Mouse (Mus musculus) heart, embryonic 15.5 days (tissue): ENCODE measurements around the gene Gdf3. TPM values are rescaled to one million over a fixed set of nuclear protein-coding genes. Genes with fewer than 3 reads are reported as not detected.

Experiments
- ATAC-seq: fragments of 200-750 bp; cut with Nextera tagmentation; replicated peaks from 2 replicates; pipeline ENCODE4 v1.8.0; 2017; ENCODE audit warnings: low read depth, moderate TSS enrichment; ENCODE audit not compliant: insufficient number of reproducible peaks, insufficient read depth, low FRiP score
- H3K27ac ChIP-seq: fragments of 300-500 bp; sonication (generic); 2 replicates; pipeline ENCODE4 v1.5.1; 2015; ENCODE audit warnings: mild to moderate bottlenecking, inconsistent platforms
- H3K27me3 ChIP-seq: fragments of 300-500 bp; sonication (generic); 2 replicates; pipeline ENCODE4 v1.6.1; 2015; ENCODE audit warnings: inconsistent platforms
- H3K36me3 ChIP-seq: fragments of 300-500 bp; sonication (generic); 2 replicates; pipeline ENCODE4 v1.6.1; 2015; ENCODE audit warnings: mild to moderate bottlenecking, inconsistent platforms
- H3K4me1 ChIP-seq: fragments of 300-500 bp; sonication (generic); replicated peaks from 2 replicates; pipeline ENCODE4 v1.6.1; 2015; ENCODE audit warnings: inconsistent platforms
- H3K4me2 ChIP-seq: fragments of 300-500 bp; sonication (generic); 2 replicates; pipeline ENCODE4 v1.6.1; 2015; ENCODE audit warnings: inconsistent platforms, mild to moderate bottlenecking, moderate library complexity
- H3K4me3 ChIP-seq: fragments of 300-500 bp; sonication (generic); 2 replicates; pipeline ENCODE4 v1.5.1; 2015; ENCODE audit warnings: mild to moderate bottlenecking, inconsistent platforms
- H3K9ac ChIP-seq: fragments of 300-500 bp; sonication (generic); 2 replicates; pipeline ENCODE4 v1.6.1; 2015; ENCODE audit warnings: mild to moderate bottlenecking, inconsistent platforms
- H3K9me3 ChIP-seq: fragments of 300-500 bp; sonication (generic); replicated peaks from 2 replicates; pipeline ENCODE4 v1.6.1; 2016; ENCODE audit warnings: inconsistent platforms
- WGBS: fragments of 180-500 bp; shearing (Covaris S2); methylation state at CpG from one replicate; pipeline ENCODE4 v1.1.7; 2015; ENCODE audit warnings: mixed read lengths; 5-methylcytosine and 5-hydroxymethylcytosine counted together
- polyA plus RNA-seq: library from polyadenylated mRNA; unstranded; fragments of >200 nt; fragmentation: Nextera tagmentation; extraction: Ambion mirVana; gene quantifications from 2 replicates; pipeline ENCODE4 v1.2.1, GENCODE M21; 2015

Gdf3 gene
- polyA plus RNA-seq, 1 experiment from 2014 or later, result 0.11 TPM

GRCm38 (mm10) chr6:122604260-122604659 lies 5.6 kb downstream of the Gdf3 start:
- Histone ChIP-seq H3K27me3 (no peaks in the 10 kb centered on the region), H3K4me2 (no peak overlapping the region), H3K9ac (no peak overlapping the region), H3K27ac (no peak overlapping the region), H3K9me3 (no peaks in the 10 kb centered on the region), H3K4me3 (no peak overlapping the region), H3K4me1 (peaks cover under 1% of the 10 kb centered on the region; the same call in 1 of the 2 replicates), H3K36me3 (no peaks in the 10 kb centered on the region)
- no peak for ATAC-seq

DNA sequence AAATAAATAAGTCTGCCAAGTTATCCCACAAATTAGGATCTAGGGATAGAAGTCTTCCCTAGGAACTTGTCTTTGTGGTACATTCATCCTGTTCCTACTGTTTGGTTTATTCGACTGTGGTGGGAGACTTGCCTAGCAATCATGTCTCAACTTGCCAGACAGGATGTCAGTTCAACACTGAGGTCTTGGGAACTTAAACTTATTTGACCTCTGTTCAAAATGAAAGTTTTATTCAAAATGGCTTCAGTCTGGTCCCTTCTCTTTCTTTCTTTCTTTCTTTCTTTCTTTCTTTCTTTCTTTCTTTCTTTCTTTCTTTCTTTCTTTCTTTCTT lies 6.9 kb downstream of the Gdf3 start:
- Histone ChIP-seq H3K4me3 (peak overlapping the region; percentile 61), H3K36me3 (no peaks in the 10 kb centered on the region), H3K27ac (peak overlapping the region; percentile 81), H3K4me1 (no peaks in the 10 kb centered on the region; the same call in 1 of the 2 replicates), H3K27me3 (no peaks in the 10 kb centered on the region), H3K9me3 (no peaks in the 10 kb centered on the region), H3K4me2 (peak overlapping the region; percentile 68), H3K9ac (peak overlapping the region; percentile 48)
- WGBS, result 31% methylated on average over 1 of the region's 1 CpGs
- no peak for ATAC-seq

GRCm38 (mm10) chr6:122602242-122602991 lies 7.5 kb downstream of the Gdf3 start, which contains the start of gene Apobec1:
Gene Apobec1, minus strand, starts transcription at chr6:122602444.
- Histone ChIP-seq H3K9ac (peak within 1 kb of the TSS; percentile 48), H3K9me3 (no peaks in the 10 kb centered on the region), H3K4me3 (peak within 1 kb of the TSS; percentile 61), H3K27ac (peak within 1 kb of the TSS; percentile 81), H3K36me3 (no peaks in the 10 kb centered on the region), H3K4me2 (peak within 1 kb of the TSS; percentile 68), H3K4me1 (no peaks in the 10 kb centered on the region; the same call in 1 of the 2 replicates), H3K27me3 (no peaks in the 10 kb centered on the region)
- WGBS, result 2% methylated on average over 22 of the region's 22 CpGs
- peak; percentile 68 for ATAC-seq

- H3K4me3 ChIP-seq, result peak overlapping the region; percentile 61
- no peaks in the 10 kb centered on the region for H3K9me3 ChIP-seq
- 81% methylated on average over 3 of the region's 3 CpGs for WGBS
- H3K9ac ChIP-seq, result no peak overlapping the region
- no peaks in the 10 kb centered on the region for H3K27me3 ChIP-seq
- H3K4me2 ChIP-seq, result peak overlapping the region; percentile 68
- no peaks in the 10 kb centered on the region for H3K36me3 ChIP-seq
- H3K4me1 ChIP-seq, result no peaks in the 10 kb centered on the region; the same call in 1 of the 2 replicates
- no peak for ATAC-seq
- no peak overlapping the region for H3K27ac ChIP-seq
These were observed 8.3 kb downstream of the Gdf3 start for GRCm38 (mm10) chr6:122601615-122602014.

- Histone ChIP-seq H3K27me3 (no peaks in the 10 kb centered on the region), H3K36me3 (no peaks in the 10 kb centered on the region), H3K4me3 (no peak overlapping the region), H3K4me1 (no peaks in the 10 kb centered on the region; the same call in 1 of the 2 replicates), H3K27ac (no peak overlapping the region), H3K9ac (no peak overlapping the region), H3K9me3 (no peaks in the 10 kb centered on the region), H3K4me2 (no peak overlapping the region)
- 87% methylated on average over 4 of the region's 4 CpGs for WGBS
- ATAC-seq, result no peak
These were observed 8.9 kb downstream of the Gdf3 start for GRCm38 (mm10) chr6:122601031-122601430.

GRCm38 (mm10) chr6:122600066-122600646 lies 9.7 kb downstream of the Gdf3 start:
- WGBS, result 79% methylated on average over 7 of the region's 7 CpGs
- Histone ChIP-seq H3K27ac (no peak overlapping the region), H3K9ac (no peak overlapping the region), H3K9me3 (no peaks in the 10 kb centered on the region), H3K36me3 (no peaks in the 10 kb centered on the region), H3K4me1 (no peaks in the 10 kb centered on the region; the same call in 1 of the 2 replicates), H3K27me3 (no peaks in the 10 kb centered on the region), H3K4me2 (no peak overlapping the region), H3K4me3 (no peak overlapping the region)
- ATAC-seq, result no peak

DNA sequence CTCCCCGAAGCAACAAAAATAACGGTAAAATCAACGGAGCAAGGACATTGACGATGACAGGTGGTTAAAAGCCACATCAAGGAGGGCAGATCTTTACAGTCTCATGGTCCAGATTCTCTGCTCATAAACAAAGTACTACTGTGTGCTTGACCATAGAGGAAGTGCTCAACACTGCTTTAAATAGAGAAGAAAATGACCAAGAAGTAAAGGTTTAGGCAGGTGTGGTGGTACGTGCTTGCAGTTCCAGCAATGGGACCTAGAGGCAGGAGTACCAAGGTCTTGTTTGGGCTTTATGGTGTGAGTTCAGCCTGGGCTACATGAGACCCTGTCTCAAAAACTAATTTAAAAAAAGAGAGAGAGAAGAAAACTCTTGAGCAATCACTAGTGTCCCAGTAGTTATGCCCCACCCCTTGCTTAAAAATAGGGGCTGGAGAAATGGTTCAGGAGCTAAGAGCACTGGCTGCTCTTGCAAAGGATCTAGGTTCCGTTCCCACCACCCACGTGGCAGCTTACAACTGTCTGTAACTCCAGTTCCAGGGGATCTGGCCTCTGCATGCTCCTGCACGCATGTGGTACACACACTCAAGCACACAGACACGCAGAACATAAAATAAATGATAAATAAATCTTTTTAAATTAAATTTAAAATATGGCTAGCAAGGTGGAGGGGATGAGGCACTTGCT lies 10.7 kb downstream of the Gdf3 start:
- Histone ChIP-seq H3K4me3 (no peak overlapping the region), H3K4me2 (no peak overlapping the region), H3K4me1 (no peaks in the 10 kb centered on the region; the same call in 1 of the 2 replicates), H3K27me3 (no peaks in the 10 kb centered on the region), H3K9me3 (no peaks in the 10 kb centered on the region), H3K36me3 (no peaks in the 10 kb centered on the region), H3K27ac (no peak overlapping the region), H3K9ac (no peak overlapping the region)
- 86% methylated on average over 9 of the region's 9 CpGs for WGBS
- no peak for ATAC-seq

GRCm38 (mm10) chr6:122598436-122598835 lies 11.5 kb downstream of the Gdf3 start:
- ATAC-seq, result no peak
- H3K9me3 ChIP-seq, result no peaks in the 10 kb centered on the region
- H3K27me3 ChIP-seq, result no peaks in the 10 kb centered on the region
- no peak overlapping the region for H3K9ac ChIP-seq
- H3K27ac ChIP-seq, result no peak overlapping the region
- H3K4me2 ChIP-seq, result no peak overlapping the region
- no peaks in the 10 kb centered on the region for H3K36me3 ChIP-seq
- H3K4me1 ChIP-seq, result no peaks in the 10 kb centered on the region; the same call in 1 of the 2 replicates
- 77% methylated on average over 6 of the region's 6 CpGs for WGBS
- H3K4me3 ChIP-seq, result no peak overlapping the region

DNA sequence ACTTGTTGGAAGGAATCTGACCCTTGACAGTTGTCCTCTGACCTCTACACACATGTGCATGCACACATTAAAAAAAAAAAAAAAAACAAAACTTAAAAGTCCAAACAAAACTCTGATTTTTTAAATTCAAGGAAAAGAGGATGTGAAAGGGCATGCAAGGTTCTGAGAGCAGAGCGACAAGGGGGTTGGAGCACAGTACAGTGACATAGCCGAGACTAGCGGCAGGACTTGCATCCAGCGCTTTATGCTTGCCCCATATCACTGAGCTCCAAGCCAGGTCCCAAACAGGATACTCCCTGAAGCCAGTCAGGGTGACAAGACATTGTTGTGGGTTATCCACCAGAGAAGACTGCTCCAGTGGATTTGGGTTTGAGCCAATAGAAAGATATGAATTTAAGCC lies 11.9 kb downstream of the Gdf3 start:
- Histone ChIP-seq H3K9me3 (no peaks in the 10 kb centered on the region), H3K4me1 (no peaks in the 10 kb centered on the region; the same call in 1 of the 2 replicates), H3K4me2 (no peak overlapping the region), H3K36me3 (no peaks in the 10 kb centered on the region), H3K9ac (no peak overlapping the region), H3K4me3 (no peak overlapping the region), H3K27ac (no peak overlapping the region), H3K27me3 (no peaks in the 10 kb centered on the region)
- ATAC-seq, result no peak
- 89% methylated on average over 4 of the region's 4 CpGs for WGBS

DNA sequence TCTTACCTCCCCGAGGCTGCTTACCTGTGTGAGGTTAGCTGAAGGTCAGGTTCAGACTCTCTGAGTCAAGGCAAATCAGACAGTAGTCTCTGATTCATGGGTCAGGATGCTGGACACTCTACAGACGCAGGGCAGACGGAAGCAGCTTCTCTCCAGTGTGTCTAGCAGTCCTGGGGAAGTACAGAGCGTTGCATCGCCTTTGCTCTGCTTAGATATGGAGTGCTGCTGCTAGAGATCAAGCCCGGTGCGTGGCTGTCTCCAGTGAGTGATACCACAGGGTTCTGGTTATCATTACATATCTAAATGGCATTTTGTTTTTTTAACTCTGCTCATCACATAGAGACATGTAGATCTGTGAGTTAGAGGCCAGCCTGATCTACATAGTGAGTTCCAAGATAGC lies 13.3 kb downstream of the Gdf3 start:
- no peak overlapping the region for H3K4me3 ChIP-seq
- WGBS, result 64% methylated on average over 7 of the region's 7 CpGs

GRCm38 (mm10) chr6:122595637-122596036 lies 14.2 kb downstream of the Gdf3 start:
- 0 out of 2 replicates have a peak, but pooled peaks have one; percentile 55 for ATAC-seq
- Histone ChIP-seq H3K36me3 (no peaks in the 10 kb centered on the region), H3K4me2 (no peak overlapping the region), H3K4me1 (no peaks in the 10 kb centered on the region), H3K9me3 (no peaks in the 10 kb centered on the region), H3K4me3 (no peak overlapping the region), H3K9ac (no peak overlapping the region), H3K27me3 (no peaks in the 10 kb centered on the region), H3K27ac (no peak overlapping the region)
- 27% methylated on average over 7 of the region's 7 CpGs for WGBS

More for the DNA sequence above, 13.3 kb downstream of the Gdf3 start:
- H3K9me3 ChIP-seq, result no peaks in the 10 kb centered on the region
- H3K9ac ChIP-seq, result no peak overlapping the region
- H3K27me3 ChIP-seq, result no peaks in the 10 kb centered on the region
- no peak overlapping the region for H3K4me2 ChIP-seq
- no peaks in the 10 kb centered on the region for H3K4me1 ChIP-seq
- no peaks in the 10 kb centered on the region for H3K36me3 ChIP-seq
- no peak for ATAC-seq
- no peak overlapping the region for H3K27ac ChIP-seq
